ENCODE assay signal across 17 mouse cellular contexts in the genomic region with DNA sequence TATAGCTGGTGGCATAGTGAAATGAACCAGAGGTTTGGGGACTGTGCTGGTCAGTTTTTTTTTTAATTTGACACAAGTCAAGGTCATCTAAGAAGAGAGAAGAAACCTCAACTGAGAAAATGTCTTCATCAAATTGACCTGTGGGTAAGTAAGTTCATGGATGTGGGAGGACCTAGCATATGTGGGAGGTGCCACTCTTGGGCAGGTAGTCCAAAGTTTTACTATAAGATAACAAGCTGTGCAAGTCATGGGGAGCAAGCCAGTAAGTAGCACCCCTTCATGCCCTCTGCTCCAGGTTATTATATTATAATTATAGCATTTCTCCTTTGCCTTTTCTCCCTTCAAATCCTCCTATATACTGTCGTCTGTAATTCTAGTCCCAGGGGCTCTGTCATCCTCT.
"Had no signal": no experiment of that assay in that cellular context is flagged by ENCODE, and none has a peak within 500 bp of the region (broad histone marks: within the 10 kb centered on the region; RNA-seq: fewer than 3 reads in every experiment).

No protein-coding gene starts in this region.

- H3K27me3 ChIP-seq: neural tube, embryonic 12.5 days; neural tube, embryonic 13.5 days; neural tube, embryonic 15.5 days; stomach, embryonic 15.5 days had no signal

- H3K4me1 ChIP-seq: neural tube, embryonic 12.5 days; stomach, embryonic 15.5 days had no signal

- H3K9me3 ChIP-seq: neural tube, embryonic 12.5 days; neural tube, embryonic 13.5 days; neural tube, embryonic 15.5 days; stomach, embryonic 15.5 days had no signal

- H3K9ac ChIP-seq: neural tube, embryonic 12.5 days; neural tube, embryonic 13.5 days; neural tube, embryonic 15.5 days; stomach, embryonic 15.5 days had no signal

- H3K36me3 ChIP-seq: neural tube, embryonic 12.5 days; neural tube, embryonic 13.5 days; neural tube, embryonic 15.5 days; stomach, embryonic 15.5 days had no signal

- H3K27ac ChIP-seq: neural tube, embryonic 12.5 days; neural tube, embryonic 13.5 days; neural tube, embryonic 15.5 days; stomach, embryonic 15.5 days; stomach, postnatal 0 days had no signal

- DNase-seq: retina, postnatal 1 day; right cerebral cortex, adult 18-20 months; right cerebral cortex, postnatal 14 days; right cerebral cortex, postnatal 25 days; right cerebral cortex, postnatal 4 days; spleen, adult 18-20 months; thymus, adult 18-20 months; thymus, adult 2 months; thymus, postnatal 14 days; thymus, postnatal 25 days; thymus, postnatal 36 days; thymus, postnatal 4 days had no signal

- H3K4me3 ChIP-seq: neural tube, embryonic 12.5 days; neural tube, embryonic 13.5 days; neural tube, embryonic 15.5 days; stomach, embryonic 15.5 days had no signal

- H3K4me2 ChIP-seq: neural tube, embryonic 12.5 days; neural tube, embryonic 13.5 days; neural tube, embryonic 15.5 days; stomach, embryonic 15.5 days had no signal
